ENCODE assay signal across 8 mouse cellular contexts in genomic region chr3:68493170-68493585, GRCm38 (mm10).
DNase-seq lines count a peak whose midpoint lies in the region; ATAC-seq lines count a peak whose summit lies in the region.

No protein-coding gene starts in this region.

- WGBS in embryonic facial prominence, embryonic 13.5 days = 0% methylated on average over 12 of the region's 12 CpGs

- H3K36me3 ChIP-seq in embryonic facial prominence, embryonic 13.5 days = no peaks in the 10 kb centered on the region

- DNase-seq in retina, embryonic 14.5 days (ENCODE audit: low spot score) = peak; percentile 43
- no peak for DNase-seq in retina, postnatal 1 day
- DNase-seq in heart, postnatal 10 days = peak; percentile 78 to 79
- DNase-seq in kidney, postnatal 4 days = peak; percentile 63 to 79
- peak; percentile 87 for DNase-seq in yolk sac, embryonic 10.5 days (ENCODE audit: low spot score)
- no peak for DNase-seq in thymus, postnatal 0 days (ENCODE audit: low spot score)

- intact Hi-C loops in heart, postnatal 10 days (cut with DNase I) = loop anchor here (2.0 to 10.0 kb wide), 2 partner anchors 24 to 512 kb away; partner anchors contain the start of genes Ift80 and Smc4

- H3K27ac ChIP-seq in embryonic facial prominence, embryonic 13.5 days = peak overlapping the region; percentile 88

- H3K9ac ChIP-seq in embryonic facial prominence, embryonic 13.5 days = peak overlapping the region; percentile 81

- H3K9me3 ChIP-seq in embryonic facial prominence, embryonic 13.5 days = no peaks in the 10 kb centered on the region

- H3K4me1 ChIP-seq in embryonic facial prominence, embryonic 13.5 days = peaks cover 29% of the 10 kb centered on the region

- H3K27me3 ChIP-seq in embryonic facial prominence, embryonic 13.5 days = no peaks in the 10 kb centered on the region

- peak overlapping the region; percentile 71 for H3K4me3 ChIP-seq in embryonic facial prominence, embryonic 13.5 days

- ATAC-seq in embryonic facial prominence, embryonic 13.5 days (ENCODE audit: insufficient number of reproducible peaks, insufficient read depth, low FRiP score, low TSS enrichment, low read depth) = no peak
- ATAC-seq in megakaryocyte progenitor cell, adult 5-6 weeks (replicated peaks; ENCODE audit: poor library complexity) = peak; percentile 21

- peak overlapping the region; percentile 98 for H3K4me2 ChIP-seq in embryonic facial prominence, embryonic 13.5 days

Comparison
In these comparisons a context has a peak if more than half of its experiments do, and no peak if none do; other contexts are left out.
1. DNase-seq: peak in retina, embryonic 14.5 days (single experiment), heart, postnatal 10 days (2 of 2), kidney, postnatal 4 days (2 of 2) and yolk sac, embryonic 10.5 days (single experiment); none in retina, postnatal 1 day (single experiment) and thymus, postnatal 0 days (single experiment).